Mouse (Mus musculus) liver, adult (tissue): Measurements from ENCODE around the gene Utp18.
A peak's percentile ranks its signal among the peaks of the same experiment; 100 is the strongest.

Experiments used
- GATA4 ChIP-seq: IDR thresholded peaks from 2 replicates; pipeline ENCODE4 v1.6.1; 2014; ENCODE audit warnings: mild to moderate bottlenecking, low read length; ENCODE audit not compliant: insufficient replicate concordance

The Utp18 gene

GRCm38 (mm10) chr11:93885572-93886410 lies at the start of gene Utp18, which contains the start of gene Mbtd1:
Gene Utp18 (minus strand): TSS chr11:93885766.
Gene Mbtd1 (plus strand): TSS chr11:93885852.
- TF ChIP-seq GATA4, result 0 out of 2 replicates have a peak, but pooled peaks have one; percentile 4

GRCm38 (mm10) chr11:93929106-93929505 lies 43.5 kb upstream of the Utp18 start:
- TF ChIP-seq GATA4, result no peak

- no peak for TF ChIP-seq GATA4
These were observed 26.0 kb upstream of the Utp18 start for GRCm38 (mm10) chr11:93911603-93912002.

GRCm38 (mm10) chr11:93908829-93909228 lies 23.3 kb upstream of the Utp18 start:
- TF ChIP-seq GATA4, result no peak

- no peak for TF ChIP-seq GATA4
These were observed 22.3 kb upstream of the Utp18 start for GRCm38 (mm10) chr11:93907839-93908238.

- no peak for TF ChIP-seq GATA4
These were observed 21.3 kb upstream of the Utp18 start for GRCm38 (mm10) chr11:93906834-93907233.

- TF ChIP-seq GATA4, result no peak
These were observed 12.2 kb upstream of the Utp18 start for GRCm38 (mm10) chr11:93897732-93898131.

GRCm38 (mm10) chr11:93887080-93887447 lies 1.5 kb upstream of the Utp18 start:
- TF ChIP-seq GATA4, result no peak

- TF ChIP-seq GATA4, result no peak
These were observed 979 bp upstream of the Utp18 start for GRCm38 (mm10) chr11:93886411-93887079.

GRCm38 (mm10) chr11:93884901-93885571 lies 530 bp downstream of the Utp18 start:
- TF ChIP-seq GATA4, result no peak

GRCm38 (mm10) chr11:93884068-93884467 lies 1.5 kb downstream of the Utp18 start:
- no peak for TF ChIP-seq GATA4

- no peak for TF ChIP-seq GATA4
These were observed 22.9 kb downstream of the Utp18 start for GRCm38 (mm10) chr11:93862638-93863037.

- TF ChIP-seq GATA4, result no peak
These were observed 23.4 kb downstream of the Utp18 start for GRCm38 (mm10) chr11:93862045-93862623.

GRCm38 (mm10) chr11:93861193-93861592 lies 24.4 kb downstream of the Utp18 start:
- TF ChIP-seq GATA4, result no peak

GRCm38 (mm10) chr11:93860540-93861172 lies 24.9 kb downstream of the Utp18 start:
- TF ChIP-seq GATA4, result no peak
